Mouse (Mus musculus): ENCODE results near the gene Nlrx1. TPM values are rescaled to one million over a fixed set of nuclear protein-coding genes. Genes with fewer than 3 reads are reported as not detected.
"Not testable (repeated sequence)": the region's sequence is repeated elsewhere in the genome, so short reads cannot be mapped to it uniquely, and the experiment has no call there.

Gene Nlrx1
- 10 to 100 TPM; 11.6 to 14.0 TPM for total RNA-seq (2021)

GRCm38 (mm10) chr9:44268432-44268831, at the start of gene Nlrx1:
Nlrx1 (minus strand) TSS chr9:44268599.
- intact Hi-C loops (cut with DNase I), result no loop called here
- DNase-seq (ENCODE audit: low spot score in 2 of 2), result no peak

GRCm38 (mm10) chr9:44317452-44317851, 49.1 kb upstream of the Nlrx1 start:
- no peak for DNase-seq (ENCODE audit: low spot score in 2 of 2)

GRCm38 (mm10) chr9:44314910-44315309, 46.5 kb upstream of the Nlrx1 start:
- DNase-seq (ENCODE audit: low spot score in 2 of 2), result no peak
- intact Hi-C loops (cut with DNase I), result no loop called here

More at GRCm38 (mm10) chr9:44317452-44317851, 49.1 kb upstream of the Nlrx1 start:
- intact Hi-C loops (cut with DNase I), result no loop called here

- intact Hi-C loops (cut with DNase I), result no loop called here
- no peak for DNase-seq (ENCODE audit: low spot score in 2 of 2)
Observed at GRCm38 (mm10) chr9:44314257-44314547, 45.8 kb upstream of the Nlrx1 start.

GRCm38 (mm10) chr9:44313476-44314256, 45.3 kb upstream of the Nlrx1 start:
- intact Hi-C loops (cut with DNase I), result no loop called here
- DNase-seq (ENCODE audit: low spot score in 2 of 2), result peak; percentile 75 to 92

GRCm38 (mm10) chr9:44311136-44312134, 43.0 kb upstream of the Nlrx1 start:
- intact Hi-C loops (cut with DNase I), result no loop called here
- no peak for DNase-seq (ENCODE audit: low spot score in 2 of 2)

- DNase-seq (ENCODE audit: low spot score in 2 of 2), result no peak
- intact Hi-C loops (cut with DNase I), result no loop called here
Observed at GRCm38 (mm10) chr9:44310750-44311135, 42.3 kb upstream of the Nlrx1 start.

GRCm38 (mm10) chr9:44309756-44310155, 41.4 kb upstream of the Nlrx1 start:
- DNase-seq (ENCODE audit: low spot score in 2 of 2), result no peak
- intact Hi-C loops (cut with DNase I), result no loop called here

- intact Hi-C loops (cut with DNase I), result no loop called here
- DNase-seq (ENCODE audit: low spot score in 2 of 2), result no peak
Observed at GRCm38 (mm10) chr9:44307248-44307647, 38.8 kb upstream of the Nlrx1 start.

GRCm38 (mm10) chr9:44306532-44306931, 38.1 kb upstream of the Nlrx1 start:
- no peak for DNase-seq (ENCODE audit: low spot score in 2 of 2)
- intact Hi-C loops (cut with DNase I), result no loop called here

GRCm38 (mm10) chr9:44305466-44306079, 37.2 kb upstream of the Nlrx1 start, which contains the start of gene Hinfp:
Hinfp (minus strand) TSS chr9:44305671.
- intact Hi-C loops (cut with DNase I), result loop anchor here (2.0 kb wide), 1 partner anchor 17 kb away; the partner anchor contains the start of gene Abcg4
- peak; percentile 98 to 100 for DNase-seq (ENCODE audit: low spot score in 2 of 2)

GRCm38 (mm10) chr9:44300001-44300400, 31.6 kb upstream of the Nlrx1 start:
- DNase-seq (ENCODE audit: low spot score in 2 of 2); intact Hi-C loops (cut with DNase I): not testable (repeated sequence)

GRCm38 (mm10) chr9:44292490-44292889, 24.1 kb upstream of the Nlrx1 start:
- intact Hi-C loops (cut with DNase I), result loop anchor here (5.0 kb wide), 1 partner anchor 40 kb away; the partner anchor contains the start of gene H2afx
- no peak for DNase-seq (ENCODE audit: low spot score in 2 of 2)

- intact Hi-C loops (cut with DNase I), result loop anchor here (2.0 kb wide), 1 partner anchor 16 kb away; the partner anchor contains the start of gene Hinfp
- no peak for DNase-seq (ENCODE audit: low spot score in 2 of 2)
Observed at GRCm38 (mm10) chr9:44288959-44289291, 20.5 kb upstream of the Nlrx1 start.

GRCm38 (mm10) chr9:44288076-44288958, 19.9 kb upstream of the Nlrx1 start, which contains the start of gene Abcg4:
Abcg4 (minus strand) TSS chr9:44288615.
- intact Hi-C loops (cut with DNase I), result loop anchor here (2.0 kb wide), 1 partner anchor 16 kb away; the partner anchor contains the start of gene Hinfp
- DNase-seq (ENCODE audit: low spot score in 2 of 2), result peak; percentile 59 to 67

- DNase-seq (ENCODE audit: low spot score in 2 of 2), result peak in 1 of 2 experiments; percentile 26
Observed at GRCm38 (mm10) chr9:44287401-44288075, 19.1 kb upstream of the Nlrx1 start.

GRCm38 (mm10) chr9:44287003-44287400, 18.6 kb upstream of the Nlrx1 start:
- intact Hi-C loops (cut with DNase I), result no loop called here
- no peak for DNase-seq (ENCODE audit: low spot score in 2 of 2)

More at GRCm38 (mm10) chr9:44287401-44288075, 19.1 kb upstream of the Nlrx1 start:
- intact Hi-C loops (cut with DNase I), result loop anchor here (2.0 kb wide), 1 partner anchor 17 kb away; the partner anchor contains the start of gene Hinfp

- intact Hi-C loops (cut with DNase I), result no loop called here
- no peak for DNase-seq (ENCODE audit: low spot score in 2 of 2)
Observed at GRCm38 (mm10) chr9:44286256-44286850, 18.0 kb upstream of the Nlrx1 start.
